Mouse (Mus musculus) intestine, embryonic 16.5 days (tissue): ENCODE measurements around the gene Ap3s2. TPM values are rescaled to one million over a fixed set of nuclear protein-coding genes. Genes with fewer than 3 reads are reported as not detected.

ENCODE experiments used
- ATAC-seq: fragments of 200-750 bp; cut with Nextera tagmentation; 2 replicates; pipeline ENCODE4 v1.8.0; 2017; ENCODE audit warnings: moderate TSS enrichment, moderate library complexity
- H3K27ac ChIP-seq: fragments of 300-500 bp; sonication (generic); 2 replicates; pipeline ENCODE4 v1.5.1; 2014; ENCODE audit warnings: mild to moderate bottlenecking, low read length
- H3K27me3 ChIP-seq: fragments of 300-500 bp; sonication (generic); replicated peaks from 2 replicates; pipeline ENCODE4 v1.6.1; 2014; ENCODE audit warnings: low read length, control low read depth, mixed read lengths; ENCODE audit not compliant: control insufficient read depth, insufficient read depth
- H3K36me3 ChIP-seq: fragments of 300-500 bp; sonication (generic); 2 replicates; pipeline ENCODE4 v1.6.1; 2014; ENCODE audit warnings: low read length, control low read depth; ENCODE audit not compliant: control insufficient read depth, insufficient read depth
- H3K4me1 ChIP-seq: fragments of 300-500 bp; sonication (generic); 2 replicates; pipeline ENCODE4 v1.6.1; 2014; ENCODE audit warnings: low read length, control low read depth, mixed read lengths; ENCODE audit not compliant: control insufficient read depth, insufficient read depth
- H3K4me2 ChIP-seq: fragments of 300-500 bp; sonication (generic); 2 replicates; pipeline ENCODE4 v1.6.1; 2014; ENCODE audit warnings: low read depth, low read length, control low read depth
- H3K4me3 ChIP-seq: fragments of 300-500 bp; sonication (generic); 2 replicates; pipeline ENCODE4 v1.5.1; 2014; ENCODE audit warnings: mild to moderate bottlenecking, low read length
- H3K9ac ChIP-seq: fragments of 300-500 bp; sonication (generic); 2 replicates; pipeline ENCODE4 v1.6.1; 2014; ENCODE audit warnings: low read depth, low read length
- H3K9me3 ChIP-seq: fragments of 300-500 bp; sonication (generic); 2 replicates; pipeline ENCODE4 v1.6.1; 2016; ENCODE audit warnings: low read length, control low read depth; ENCODE audit not compliant: control insufficient read depth
- WGBS: fragments of 180-500 bp; shearing (Covaris S2); extraction: QIAGEN DNeasy Blood & Tissue Kit; methylation state at CpG from one replicate; pipeline ENCODE4 v1.1.7; 2014; 5-methylcytosine and 5-hydroxymethylcytosine counted together
- polyA plus RNA-seq: library from polyadenylated mRNA; unstranded; fragments of >200 nt; fragmentation: Nextera tagmentation; extraction: Ambion mirVana; gene quantifications from 2 replicates; pipeline ENCODE4 v1.2.1, GENCODE M21; 2015

Gene Ap3s2
- polyA plus RNA-seq, 1 experiment from 2014 or later: 30.7 TPM

GRCm38 (mm10) chr7:79934461-79934860, 14.0 kb upstream of the Ap3s2 start:
- Histone ChIP-seq H3K9me3 (no peaks in the 10 kb centered on the region), H3K27ac (peak overlapping the region; percentile 97), H3K4me3 (peak overlapping the region; percentile 70), H3K36me3 (0 out of 2 replicates have a peak, but pooled peaks cover 6% of the 10 kb centered on the region), H3K4me2 (peak overlapping the region; percentile 80), H3K9ac (peak overlapping the region; percentile 87), H3K4me1 (peaks cover 9% of the 10 kb centered on the region), H3K27me3 (no peaks in the 10 kb centered on the region)
- 27% methylated on average over 5 of the region's 5 CpGs for WGBS
- peak; percentile 1; the same call in 1 of the 2 replicates for ATAC-seq

GRCm38 (mm10) chr7:79928516-79929052, 8.1 kb upstream of the Ap3s2 start:
- Histone ChIP-seq H3K4me1 (no peaks in the 10 kb centered on the region), H3K9ac (no peak overlapping the region), H3K27ac (no peak overlapping the region), H3K36me3 (0 out of 2 replicates have a peak, but pooled peaks cover 15% of the 10 kb centered on the region), H3K27me3 (no peaks in the 10 kb centered on the region), H3K4me2 (no peak overlapping the region), H3K4me3 (no peak overlapping the region), H3K9me3 (no peaks in the 10 kb centered on the region)
- ATAC-seq: no peak
- WGBS: 76% methylated on average over 2 of the region's 2 CpGs

- H3K27ac ChIP-seq: no peak overlapping the region
- peaks cover 2% of the 10 kb centered on the region; the same call in 1 of the 2 replicates for H3K4me1 ChIP-seq
- WGBS: 66% methylated on average over 3 of the region's 3 CpGs
- no peaks in the 10 kb centered on the region for H3K9me3 ChIP-seq
- no peak overlapping the region for H3K4me2 ChIP-seq
- peaks cover 3% of the 10 kb centered on the region; the same call in 1 of the 2 replicates for H3K36me3 ChIP-seq
- H3K27me3 ChIP-seq: no peaks in the 10 kb centered on the region
- no peak overlapping the region for H3K9ac ChIP-seq
- H3K4me3 ChIP-seq: no peak overlapping the region
- ATAC-seq: peak; percentile 69
Measured at GRCm38 (mm10) chr7:79914556-79914955, 5.9 kb downstream of the Ap3s2 start.

GRCm38 (mm10) chr7:79907356-79907755, 13.1 kb downstream of the Ap3s2 start:
- peaks cover 9% of the 10 kb centered on the region; the same call in 1 of the 2 replicates for H3K36me3 ChIP-seq
- no peaks in the 10 kb centered on the region for H3K27me3 ChIP-seq
- H3K9ac ChIP-seq: no peak overlapping the region
- H3K4me1 ChIP-seq: no peaks in the 10 kb centered on the region; the same call in 1 of the 2 replicates
- no peak overlapping the region for H3K27ac ChIP-seq
- no peaks in the 10 kb centered on the region for H3K9me3 ChIP-seq
- ATAC-seq: no peak
- H3K4me2 ChIP-seq: no peak overlapping the region
- 61% methylated on average over 2 of the region's 2 CpGs for WGBS
- H3K4me3 ChIP-seq: no peak overlapping the region

GRCm38 (mm10) chr7:79906914-79907313, 13.5 kb downstream of the Ap3s2 start:
- WGBS: 94% methylated on average over 3 of the region's 3 CpGs
- Histone ChIP-seq H3K27ac (no peak overlapping the region), H3K4me3 (no peak overlapping the region), H3K36me3 (peaks cover 9% of the 10 kb centered on the region; the same call in 1 of the 2 replicates), H3K27me3 (no peaks in the 10 kb centered on the region), H3K4me1 (no peaks in the 10 kb centered on the region; the same call in 1 of the 2 replicates), H3K4me2 (no peak overlapping the region), H3K9ac (no peak overlapping the region), H3K9me3 (no peaks in the 10 kb centered on the region)
- ATAC-seq: no peak

GRCm38 (mm10) chr7:79905193-79905592, 15.3 kb downstream of the Ap3s2 start:
- Histone ChIP-seq H3K4me1 (no peaks in the 10 kb centered on the region; the same call in 1 of the 2 replicates), H3K9me3 (no peaks in the 10 kb centered on the region), H3K9ac (no peak overlapping the region), H3K27me3 (no peaks in the 10 kb centered on the region), H3K4me3 (no peak overlapping the region), H3K27ac (no peak overlapping the region), H3K4me2 (no peak overlapping the region), H3K36me3 (peaks cover 9% of the 10 kb centered on the region; the same call in 1 of the 2 replicates)
- 93% methylated on average over 4 of the region's 4 CpGs for WGBS
- no peak for ATAC-seq

- no peak overlapping the region for H3K9ac ChIP-seq
- no peak overlapping the region for H3K4me2 ChIP-seq
- no peaks in the 10 kb centered on the region for H3K27me3 ChIP-seq
- peak; percentile 77 for ATAC-seq
- no peaks in the 10 kb centered on the region; the same call in 1 of the 2 replicates for H3K4me1 ChIP-seq
- H3K4me3 ChIP-seq: no peak overlapping the region
- peak overlapping the region; percentile 84 for H3K27ac ChIP-seq
- H3K36me3 ChIP-seq: no peaks in the 10 kb centered on the region
- WGBS: 58% methylated on average over 8 of the region's 8 CpGs
- no peaks in the 10 kb centered on the region for H3K9me3 ChIP-seq
Measured at GRCm38 (mm10) chr7:79903160-79903792, 17.2 kb downstream of the Ap3s2 start.

GRCm38 (mm10) chr7:79900753-79901152, 19.7 kb downstream of the Ap3s2 start:
- WGBS: 81% methylated on average over 6 of the region's 6 CpGs
- no peak overlapping the region for H3K4me2 ChIP-seq
- no peak for ATAC-seq
- no peaks in the 10 kb centered on the region for H3K27me3 ChIP-seq
- no peak overlapping the region for H3K9ac ChIP-seq
- H3K27ac ChIP-seq: no peak overlapping the region
- H3K36me3 ChIP-seq: no peaks in the 10 kb centered on the region
- no peak overlapping the region for H3K4me3 ChIP-seq
- H3K4me1 ChIP-seq: peaks cover 3% of the 10 kb centered on the region; the same call in 1 of the 2 replicates
- H3K9me3 ChIP-seq: no peaks in the 10 kb centered on the region

GRCm38 (mm10) chr7:79895225-79895624, 25.2 kb downstream of the Ap3s2 start:
- Histone ChIP-seq H3K27ac (peak overlapping the region; percentile 62), H3K36me3 (no peaks in the 10 kb centered on the region), H3K9me3 (no peaks in the 10 kb centered on the region), H3K4me2 (no peak overlapping the region), H3K27me3 (no peaks in the 10 kb centered on the region), H3K4me1 (peaks cover 15% of the 10 kb centered on the region), H3K4me3 (no peak overlapping the region), H3K9ac (no peak overlapping the region)
- ATAC-seq: 0 out of 2 replicates have a peak, but pooled peaks have one; percentile 26
- 52% methylated on average over 3 of the region's 3 CpGs for WGBS
